Mouse (Mus musculus): ENCODE results near the gene Crabp1.

DNA sequence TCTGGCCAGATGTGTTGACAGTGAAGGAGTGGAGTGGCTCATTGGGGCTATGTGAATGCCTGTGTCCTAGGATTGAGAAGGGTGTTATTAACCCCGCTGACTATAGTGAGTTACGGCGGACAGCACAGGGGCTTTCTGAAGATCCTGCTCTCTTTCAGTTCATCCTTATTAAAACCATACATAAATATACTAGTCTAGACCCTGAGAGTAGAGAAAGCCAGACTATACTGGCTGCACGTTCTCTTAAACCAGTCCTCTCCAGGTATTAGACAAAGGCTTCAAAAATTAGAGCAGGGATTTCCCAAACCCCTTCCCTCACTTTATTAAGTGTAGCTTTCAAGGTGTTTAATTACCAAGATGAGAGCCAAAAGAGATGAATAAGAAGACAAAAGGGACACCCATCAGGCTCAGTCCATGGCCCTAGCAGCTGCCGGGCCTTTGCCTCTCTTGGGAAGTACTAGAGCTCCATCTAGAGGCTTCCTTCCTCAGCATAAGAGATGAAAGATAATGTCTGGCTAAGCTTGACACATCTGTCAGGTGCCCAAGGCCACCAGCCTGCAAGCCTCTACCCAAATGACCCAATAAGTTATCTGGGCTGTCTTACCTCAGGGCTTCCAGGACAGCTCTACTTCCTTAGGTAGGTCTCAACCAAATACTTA, 57.0 kb downstream of the Crabp1 start:
- TF ChIP-seq CTCF (IDR thresholded peaks at IDR 0.05; ENCODE audit: low read depth): peak; percentile 91
- no peak for TF ChIP-seq EP300 (optimal IDR thresholded peaks at IDR 0.05)
